Mouse (Mus musculus): ENCODE results near the gene Vmac.
A peak's percentile ranks its signal among the peaks of the same experiment; 100 is the strongest.

Vmac gene

GRCm38 (mm10) chr17:56717363-56718058 is at the start of gene Vmac, which contains the start of gene Ndufa11:
Vmac (minus strand) TSS chr17:56718022.
Ndufa11 (plus strand) TSS chr17:56717767.
- peak; percentile 91 for DNase-seq (ENCODE audit: low spot score)

GRCm38 (mm10) chr17:56766631-56767405 is 49.0 kb upstream of the Vmac start:
- no peak for DNase-seq (ENCODE audit: low spot score)

GRCm38 (mm10) chr17:56765431-56765830 is 47.6 kb upstream of the Vmac start:
- no peak for DNase-seq (ENCODE audit: low spot score)

DNA sequence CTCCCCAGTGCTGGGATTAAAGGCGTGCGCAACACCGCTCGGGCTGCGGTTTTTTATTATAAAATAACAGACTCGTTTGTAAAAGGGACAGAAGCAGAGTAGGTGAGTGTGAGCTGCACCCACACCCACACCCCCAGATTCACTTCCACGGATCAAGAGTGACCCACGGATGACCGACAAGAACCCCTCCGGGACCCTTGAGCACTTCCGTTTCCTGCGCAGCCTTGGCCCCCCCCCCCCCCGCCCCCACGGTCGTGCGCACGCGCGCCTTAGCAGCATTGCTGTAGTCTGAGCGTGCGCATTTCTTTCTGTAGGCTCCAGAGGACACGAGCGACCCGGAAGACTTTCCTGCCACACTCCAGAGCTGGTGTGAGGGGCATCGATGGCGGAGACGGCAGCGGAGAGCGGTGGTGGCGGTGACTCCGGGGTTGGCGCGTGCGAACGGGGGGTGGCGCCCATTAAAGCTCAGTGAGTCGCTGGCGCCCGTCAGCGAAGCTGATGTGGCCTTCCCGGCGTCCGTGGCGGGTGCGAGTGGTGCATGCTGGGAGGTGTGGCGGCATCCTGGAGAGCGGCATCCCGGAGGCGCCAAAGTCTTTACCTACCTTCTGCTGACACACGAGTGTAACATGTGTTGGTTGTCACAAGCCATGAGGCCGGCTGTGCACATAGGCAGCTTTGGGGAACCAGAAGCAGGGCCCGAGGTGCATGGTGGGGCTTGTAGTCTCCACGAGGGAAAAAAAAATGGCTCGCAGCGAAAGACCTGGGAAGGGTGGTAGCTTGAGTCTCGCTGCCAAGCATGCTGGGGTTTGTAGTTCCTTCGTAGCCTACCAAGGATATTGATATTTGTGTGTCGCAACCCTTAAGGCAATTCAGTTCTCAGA is 46.9 kb upstream of the Vmac start, which contains the start of gene Dus3l:
TSS of gene Dus3l (plus strand) at position 284 of the 881 bp plus-strand sequence.
- peak; percentile 88 for DNase-seq (ENCODE audit: low spot score)

DNA sequence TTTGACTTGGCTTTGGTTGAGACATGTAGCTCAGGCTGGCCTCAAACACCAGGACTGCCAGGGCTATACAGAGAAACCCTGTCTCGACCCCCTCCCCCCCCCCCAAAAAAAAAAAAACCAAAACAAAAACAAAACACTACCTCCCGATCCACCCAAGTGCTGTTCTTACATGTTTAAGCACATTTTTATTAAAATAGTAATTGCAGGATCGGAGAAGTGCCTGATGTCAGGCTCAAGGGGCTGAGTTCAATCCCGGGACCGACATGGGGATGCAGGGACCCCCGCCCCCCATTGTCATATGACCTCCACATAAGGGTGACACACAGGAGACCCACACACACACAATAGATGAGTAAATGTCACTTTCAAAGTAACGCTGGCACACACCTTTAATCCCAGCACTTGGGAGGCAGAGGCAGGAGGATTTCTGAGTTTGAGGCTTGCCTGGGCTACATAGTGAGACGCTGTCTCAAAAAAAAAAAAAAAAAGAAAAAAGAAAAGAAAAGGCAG is 46.0 kb upstream of the Vmac start:
- no peak for DNase-seq (ENCODE audit: low spot score)

- DNase-seq (ENCODE audit: low spot score) = no peak
These were observed 45.2 kb upstream of the Vmac start for GRCm38 (mm10) chr17:56762769-56763731.

GRCm38 (mm10) chr17:56761991-56762410 is 44.2 kb upstream of the Vmac start:
- peak; percentile 89 for DNase-seq (ENCODE audit: low spot score)

GRCm38 (mm10) chr17:56761077-56761476 is 43.3 kb upstream of the Vmac start:
- no peak for DNase-seq (ENCODE audit: low spot score)

DNA sequence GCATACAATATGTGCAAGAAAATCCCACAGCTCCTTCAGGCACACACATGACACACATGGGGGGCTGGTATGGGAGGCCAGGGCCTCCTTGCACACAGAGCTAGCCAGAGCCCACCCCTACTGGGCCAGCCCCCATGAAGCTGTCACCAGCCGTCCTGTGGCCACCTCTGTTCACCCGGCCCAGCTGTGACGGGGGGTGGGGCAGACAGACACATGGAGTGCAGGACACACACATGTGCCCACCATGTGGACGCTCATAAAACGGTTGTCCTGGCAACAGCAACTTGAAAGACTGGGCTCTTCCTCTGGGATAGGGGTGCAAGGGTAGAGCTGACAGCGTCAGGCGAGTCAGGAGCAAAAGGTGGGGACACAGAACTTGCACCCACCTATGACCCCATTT is 41.4 kb upstream of the Vmac start:
- no peak for DNase-seq (ENCODE audit: low spot score)

DNA sequence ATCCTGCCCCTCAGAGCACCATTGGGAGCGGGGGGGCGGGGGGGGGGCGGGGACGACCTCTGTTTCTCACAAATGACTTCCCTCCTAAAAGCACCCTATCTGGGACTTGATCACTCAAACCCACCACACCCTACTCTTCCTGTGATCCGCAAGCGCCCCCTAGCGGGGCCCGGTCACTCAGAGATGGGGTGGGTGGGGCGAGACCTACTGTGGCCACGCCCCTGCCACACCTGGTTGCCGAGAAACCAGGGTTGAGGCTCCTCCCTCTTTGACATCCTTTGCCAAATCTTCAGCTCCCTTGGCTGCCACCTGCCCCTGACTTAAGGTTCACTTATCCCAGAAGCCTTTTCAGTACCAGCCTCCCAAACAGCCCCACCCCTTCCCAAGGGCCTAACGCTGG is 40.3 kb upstream of the Vmac start:
- DNase-seq (ENCODE audit: low spot score) = peak; percentile 79

DNA sequence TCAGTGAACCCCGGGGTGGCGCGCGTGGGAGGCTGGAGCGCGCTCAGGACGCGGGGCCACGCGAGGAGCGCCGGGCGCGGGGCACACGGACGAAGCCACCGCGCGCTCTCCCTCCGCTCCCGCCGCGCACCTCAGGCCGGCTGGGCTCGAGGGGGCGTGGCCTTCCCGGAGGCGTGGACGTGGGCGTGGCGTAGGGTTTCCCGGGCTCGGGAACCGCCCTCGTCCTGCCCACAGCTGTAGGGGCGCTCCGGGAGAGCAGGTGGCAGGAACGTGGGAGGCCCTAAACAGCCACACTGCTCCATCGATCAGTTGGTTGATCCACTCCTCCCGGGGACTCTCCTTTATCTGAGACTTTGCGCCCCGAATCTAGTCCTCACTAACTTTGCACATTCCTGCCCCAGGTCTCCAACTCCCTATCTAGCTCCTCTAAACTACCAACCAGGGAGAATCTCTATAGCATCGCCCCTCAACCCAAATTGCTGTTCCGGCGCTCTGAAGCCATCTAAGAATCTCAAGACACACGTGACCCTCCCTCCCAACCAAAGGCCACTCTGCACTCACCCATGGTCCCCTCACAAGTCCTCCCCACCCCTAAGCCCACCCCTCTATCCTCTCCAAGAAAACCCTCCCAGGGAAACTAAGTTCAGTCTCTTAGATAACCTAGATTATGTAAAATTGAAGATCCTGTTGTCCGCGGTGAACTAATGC is 39.7 kb upstream of the Vmac start, which contains the start of gene Nrtn:
TSS of gene Nrtn (minus strand) at position 115 of the 708 bp plus-strand sequence.
- DNase-seq (ENCODE audit: low spot score) = peak; percentile 86

DNA sequence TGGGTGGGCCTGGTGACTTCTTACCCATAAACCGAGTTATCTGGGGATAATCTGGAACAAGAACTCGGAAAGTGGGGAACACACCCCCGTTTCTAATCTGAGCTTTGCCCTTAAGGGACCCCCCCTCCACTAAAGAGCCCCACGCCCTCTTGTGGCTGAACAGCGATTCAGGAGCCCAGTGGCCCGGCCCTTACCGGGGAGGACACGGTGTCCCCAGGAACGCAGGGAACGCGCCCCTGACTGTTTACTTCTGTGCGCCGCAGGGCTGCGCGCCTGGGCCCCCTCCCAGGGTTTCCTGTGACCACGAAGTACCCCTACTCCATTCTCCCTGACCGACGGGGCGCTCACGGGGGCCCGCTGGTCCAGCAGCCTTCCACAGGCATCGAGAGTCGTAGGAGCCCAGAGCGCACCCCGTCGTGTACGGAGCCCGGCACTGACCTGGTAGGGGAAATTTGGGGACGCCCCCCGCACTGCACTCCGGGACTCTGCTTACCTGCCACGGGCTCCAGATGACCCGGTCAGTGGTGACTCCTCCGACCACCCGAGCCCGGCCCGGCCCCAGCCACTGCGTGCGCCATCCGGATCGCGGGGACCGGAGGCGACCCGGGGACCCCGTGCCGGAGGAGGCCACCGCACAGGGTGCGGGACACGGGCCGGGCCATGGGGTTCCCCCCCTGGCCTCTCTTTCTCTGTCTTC is 39.0 kb upstream of the Vmac start:
- no peak for DNase-seq (ENCODE audit: low spot score)

DNA sequence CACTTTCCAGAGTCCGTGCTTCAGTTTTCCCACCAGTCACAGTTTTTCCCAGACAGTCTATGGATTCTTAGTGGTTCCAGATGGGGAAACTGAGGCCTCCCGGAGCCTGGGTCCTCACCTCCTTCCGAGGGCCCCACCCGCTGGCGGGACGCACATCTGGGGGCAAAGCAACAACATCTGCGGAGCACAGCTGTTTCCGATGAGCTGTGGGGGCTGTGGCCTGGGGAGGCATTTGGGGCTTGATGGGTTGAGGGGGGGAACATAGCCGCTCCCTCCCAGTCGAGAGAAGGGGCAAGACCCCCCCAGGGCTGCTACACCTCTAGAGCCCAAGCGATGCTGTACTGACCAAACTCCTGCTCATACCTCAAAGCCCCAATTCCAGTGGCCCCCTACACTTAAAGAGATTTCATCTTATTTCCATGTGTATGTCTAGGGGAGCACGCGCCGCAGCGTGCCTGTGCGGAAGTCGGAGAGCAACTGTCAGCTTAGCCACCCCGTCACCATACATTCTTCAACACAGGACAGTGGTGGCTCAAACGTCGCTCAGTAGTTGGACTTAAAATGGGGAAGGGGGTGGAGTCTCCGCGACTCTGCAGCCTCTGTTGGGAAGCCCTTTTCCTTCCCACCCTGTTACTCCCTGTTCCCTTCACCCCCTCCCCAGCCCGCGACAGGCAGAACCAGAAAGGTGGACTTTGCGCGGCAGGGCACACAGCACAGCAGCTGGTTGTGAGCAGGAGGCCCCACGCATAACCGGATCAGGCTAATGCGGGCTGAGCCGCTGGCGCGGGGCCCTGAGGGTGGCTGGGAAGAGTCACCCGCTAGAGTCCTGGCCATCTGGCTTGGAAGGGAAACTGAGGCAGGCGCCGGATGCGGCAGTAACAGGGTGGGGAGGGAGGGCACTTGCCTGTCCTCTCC is 36.7 kb upstream of the Vmac start:
- no peak for DNase-seq (ENCODE audit: low spot score)

DNA sequence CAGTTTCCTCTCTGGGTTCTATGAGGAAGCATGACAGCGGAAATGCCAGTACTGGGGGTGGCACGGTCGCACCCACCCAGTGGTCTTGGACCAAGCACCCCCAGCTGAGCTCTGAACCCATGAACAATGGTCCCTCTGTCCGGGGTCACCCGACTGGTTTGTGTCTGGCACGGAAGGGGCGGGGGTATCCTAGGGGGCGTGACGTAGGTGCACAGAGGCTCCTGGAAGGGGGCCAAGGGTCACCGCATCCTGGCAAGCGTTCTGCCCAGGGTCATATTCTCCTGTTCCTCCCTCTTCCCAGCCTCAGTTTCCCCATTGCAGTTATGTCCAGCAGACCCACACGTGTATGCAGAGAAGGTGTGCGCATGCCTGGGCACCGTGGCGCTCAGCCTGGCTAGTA is 35.6 kb upstream of the Vmac start:
- DNase-seq (ENCODE audit: low spot score) = no peak

- DNase-seq (ENCODE audit: low spot score) = peak; percentile 90
These were observed 33.7 kb upstream of the Vmac start for GRCm38 (mm10) chr17:56751404-56752072.

- DNase-seq (ENCODE audit: low spot score) = no peak
These were observed 26.4 kb upstream of the Vmac start for GRCm38 (mm10) chr17:56744173-56744572.

- no peak for DNase-seq (ENCODE audit: low spot score)
These were observed 23.0 kb upstream of the Vmac start for GRCm38 (mm10) chr17:56740788-56741160.
